ENCODE assay signal across 8 mouse cellular contexts in genomic region chr12:76533377-76534222, GRCm38 (mm10). TPM values are rescaled to one million over a fixed set of nuclear protein-coding genes. Genes with fewer than 3 reads are reported as not detected.
DNase-seq lines count a peak whose midpoint lies in the region; ATAC-seq and TF ChIP-seq lines count a peak whose summit lies in the region.

No protein-coding gene starts in this region.

- no peak for TF ChIP-seq CTCF in left cerebral cortex, adult 2 months (IDR thresholded peaks at IDR 0.05)
- TF ChIP-seq CTCF in thymus, adult 2 months (IDR thresholded peaks at IDR 0.05; ENCODE audit: borderline replicate concordance, control insufficient read depth, extremely low read depth, insufficient read depth, low read length, poor library complexity), result no peak

- intact Hi-C loops in left cerebral cortex, adult 2 months (cut with DNase I), result no loop called here

- H3K9me3 ChIP-seq in heart, embryonic 10.5 days, result no peaks in the 10 kb centered on the region
- H3K9me3 ChIP-seq in neural tube, embryonic 13.5 days, result no peaks in the 10 kb centered on the region

- peaks cover 46% of the 10 kb centered on the region for H3K27me3 ChIP-seq in heart, embryonic 10.5 days (ENCODE audit: insufficient read depth, poor library complexity, severe bottlenecking)
- peaks cover 78% of the 10 kb centered on the region for H3K27me3 ChIP-seq in neural tube, embryonic 13.5 days
- H3K27me3 ChIP-seq in thymus, adult 2 months (ENCODE audit: control insufficient read depth, insufficient read depth, low read length), result no peaks in the 10 kb centered on the region; the same call in 1 of the 2 replicates

- H3K4me3 ChIP-seq in left cerebral cortex, adult 2 months, result peak overlapping the region; percentile 69
- H3K4me3 ChIP-seq in heart, embryonic 10.5 days, result peak overlapping the region; percentile 80
- H3K4me3 ChIP-seq in neural tube, embryonic 13.5 days, result peak overlapping the region; percentile 57
- H3K4me3 ChIP-seq in thymus, adult 2 months (ENCODE audit: control insufficient read depth, insufficient read depth, low read length), result peak overlapping the region; percentile 52

- TF ChIP-seq POLR2A in thymus, adult 2 months (IDR thresholded peaks at IDR 0.05; ENCODE audit: control insufficient read depth, extremely low read depth, insufficient read depth, low read length, poor library complexity), result no peak

- peaks cover 63% of the 10 kb centered on the region for H3K4me1 ChIP-seq in heart, embryonic 10.5 days
- H3K4me1 ChIP-seq in neural tube, embryonic 13.5 days (replicated peaks), result peaks cover 29% of the 10 kb centered on the region
- H3K4me1 ChIP-seq in thymus, adult 2 months (replicated peaks; ENCODE audit: control insufficient read depth, insufficient read depth, low read length), result peaks cover 43% of the 10 kb centered on the region

- under 1% methylated on average over 73 of the region's 74 CpGs for WGBS in heart, embryonic 10.5 days
- under 1% methylated on average over 50 of the region's 74 CpGs for WGBS in neural tube, embryonic 13.5 days
- WGBS in thymus, adult 2 months, result under 1% methylated on average over 71 of the region's 74 CpGs

- DNase-seq in left cerebral cortex, adult 2 months (ENCODE audit: extremely low spot score in 1 of 2, low spot score in 2 of 2), result peak; percentile 37 to 48
- no peak for DNase-seq in left cerebral cortex, adult 11 months (ENCODE audit: low spot score)
- peak; percentile 86 for DNase-seq in embryo, embryonic 9.5 days (ENCODE audit: extremely low spot score)
- peak; percentile 87 for DNase-seq in heart, embryonic 10.5 days (ENCODE audit: low spot score)
- DNase-seq in kidney, adult 9 months, result peak; percentile 59
- DNase-seq in lung, adult 18-20 months, result peak; percentile 77 to 78
- peak; percentile 51 for DNase-seq in thymus, adult 2 months

- H3K4me2 ChIP-seq in neural tube, embryonic 13.5 days, result peak overlapping the region; percentile 97

- H3K9ac ChIP-seq in neural tube, embryonic 13.5 days, result peak overlapping the region; percentile 70

- ATAC-seq in neural tube, embryonic 13.5 days (ENCODE audit: low read depth), result peak; percentile 71

- peak overlapping the region; percentile 67 for H3K27ac ChIP-seq in left cerebral cortex, adult 2 months
- H3K27ac ChIP-seq in heart, embryonic 10.5 days, result peak overlapping the region; percentile 92
- H3K27ac ChIP-seq in neural tube, embryonic 13.5 days (replicated peaks), result no peak overlapping the region
- H3K27ac ChIP-seq in thymus, adult 2 months (ENCODE audit: control insufficient read depth, insufficient read depth, low read length), result no peak overlapping the region

- H3K36me3 ChIP-seq in heart, embryonic 10.5 days, result no peaks in the 10 kb centered on the region
- no peaks in the 10 kb centered on the region for H3K36me3 ChIP-seq in neural tube, embryonic 13.5 days
- H3K36me3 ChIP-seq in thymus, adult 2 months (ENCODE audit: control insufficient read depth, insufficient read depth, low read length), result no peaks in the 10 kb centered on the region

RNA-seq across cellular contexts. Expression of gene Plekhg3, which starts 2.9 kb away (rescaled TPM):
- total RNA-seq in left cerebral cortex, adult 2 months (2021), result 10 to 100 TPM; 15.0 to 15.2 TPM
- 5.1 and 5.3 TPM in 2 replicates for polyA plus RNA-seq in heart, embryonic 10.5 days (2016; fragmentation: Nextera tagmentation; extraction: Ambion mirVana)
- 1.7 and 2.8 TPM in 2 replicates for polyA plus RNA-seq in neural tube, embryonic 13.5 days (2015; fragmentation: Nextera tagmentation; extraction: Ambion mirVana)
- polyA plus RNA-seq in thymus, adult 2 months (2012; rRNA removed), result 12.0 and 13.6 TPM in 2 replicates

Comparison
In these comparisons a context has a peak if more than half of its experiments do, and no peak if none do; other contexts are left out.
1. H3K27ac ChIP-seq: peak in left cerebral cortex, adult 2 months (single experiment) and heart, embryonic 10.5 days (single experiment); none in neural tube, embryonic 13.5 days (single experiment) and thymus, adult 2 months (single experiment).
2. Peak in every context shown above with its lines, with median percentiles within 50 percentile points of each other: H3K4me3 ChIP-seq.